Mouse (Mus musculus): ENCODE results near the gene Spint1. TPM values are rescaled to one million over a fixed set of nuclear protein-coding genes. Genes with fewer than 3 reads are reported as not detected.

Gene Spint1
- polyA plus RNA-seq, 1 experiment from 2014 or later: 1.2 TPM

DNA sequence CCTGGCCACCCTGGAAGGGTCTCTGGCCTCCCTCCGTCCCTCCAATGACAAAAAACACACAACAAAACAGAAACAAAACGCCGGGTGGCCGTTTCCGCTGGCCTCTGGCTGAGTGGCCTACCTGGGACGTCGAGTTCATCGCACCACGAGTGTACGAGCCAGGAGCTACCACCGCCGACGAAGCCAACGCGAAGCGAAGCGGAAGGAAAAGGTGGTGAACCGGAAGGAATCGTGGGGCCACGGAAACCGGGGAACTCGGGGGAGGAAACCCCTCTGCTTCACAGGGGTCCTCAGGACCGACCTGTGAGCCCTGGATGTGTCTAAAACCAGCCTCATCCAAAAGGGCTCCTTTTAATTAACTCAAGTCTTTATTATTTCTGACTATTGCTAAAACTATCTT lies 40.6 kb downstream of the Spint1 start:
- Histone ChIP-seq H3K9ac (no peak overlapping the region), H3K27me3 (replicated peaks) (no peaks in the 10 kb centered on the region), H3K4me2 (replicated peaks) (no peak overlapping the region), H3K9me3 (no peaks in the 10 kb centered on the region), H3K36me3 (no peaks in the 10 kb centered on the region), H3K27ac (no peak overlapping the region), H3K4me3 (no peak overlapping the region), H3K4me1 (no peaks in the 10 kb centered on the region)
- 88% methylated on average over 23 of the region's 23 CpGs for WGBS
- ATAC-seq (ENCODE audit: low FRiP score, low read depth): no peak

DNA sequence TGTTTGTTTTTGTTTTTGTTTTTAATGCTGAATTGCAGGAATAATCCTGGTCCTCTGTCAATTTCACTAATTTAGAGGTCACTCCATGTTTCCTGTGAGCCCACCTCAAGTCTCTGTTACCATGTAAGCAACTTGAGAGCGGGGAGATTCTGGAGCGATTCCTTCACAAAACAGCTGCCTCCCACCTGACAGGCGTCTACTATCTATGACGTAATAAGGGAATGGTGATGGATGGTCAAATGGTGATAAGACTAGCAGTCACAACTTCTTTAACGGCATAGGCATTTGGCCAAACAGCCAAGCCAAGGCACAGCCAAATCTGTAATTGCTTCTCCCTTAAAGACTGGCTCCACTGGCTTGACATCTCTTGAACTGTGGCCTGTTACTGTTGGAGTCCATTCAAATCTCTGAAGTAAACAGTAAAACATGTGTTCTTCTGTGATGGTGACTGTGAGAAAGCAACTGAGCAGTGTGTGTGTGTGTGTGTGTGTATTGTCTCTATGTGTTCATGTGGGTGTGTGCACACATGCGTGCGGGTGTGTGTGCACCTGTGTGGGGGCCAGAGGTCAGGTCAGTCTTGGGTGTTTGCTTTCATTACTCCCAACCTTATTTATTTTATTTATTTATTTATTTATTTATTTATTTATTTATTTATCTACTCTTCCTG lies 44.9 kb downstream of the Spint1 start:
- H3K4me3 ChIP-seq: no peak overlapping the region
- H3K27me3 ChIP-seq (replicated peaks): no peaks in the 10 kb centered on the region
- H3K9ac ChIP-seq: no peak overlapping the region
- no peaks in the 10 kb centered on the region for H3K4me1 ChIP-seq
- H3K4me2 ChIP-seq (replicated peaks): no peak overlapping the region
- no peaks in the 10 kb centered on the region for H3K9me3 ChIP-seq
- no peak for ATAC-seq (ENCODE audit: low FRiP score, low read depth)
- 88% methylated on average over 7 of the region's 7 CpGs for WGBS
- H3K27ac ChIP-seq: no peak overlapping the region
- no peaks in the 10 kb centered on the region for H3K36me3 ChIP-seq

DNA sequence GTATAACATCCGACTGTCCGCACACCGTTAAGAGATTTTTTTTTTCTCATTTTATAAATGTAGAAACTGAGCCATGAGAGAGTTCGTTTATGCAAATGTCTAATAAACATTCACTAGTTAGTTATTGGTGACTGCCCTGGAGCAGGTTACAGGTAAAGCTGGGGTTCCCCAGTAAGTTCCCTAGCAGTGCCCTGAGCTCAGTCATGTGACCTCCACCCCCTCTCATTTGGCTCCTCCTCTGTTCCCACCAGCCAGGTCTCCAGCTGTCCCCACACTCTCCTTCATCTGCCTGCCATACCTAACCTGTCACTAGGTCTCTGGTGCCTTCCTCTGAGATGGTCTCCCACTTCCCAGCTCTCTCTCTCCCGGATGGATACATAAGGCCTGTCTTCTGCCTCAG lies 50.2 kb downstream of the Spint1 start:
- Histone ChIP-seq H3K9ac (no peak overlapping the region), H3K4me3 (no peak overlapping the region), H3K4me1 (peaks cover 12% of the 10 kb centered on the region), H3K27ac (no peak overlapping the region), H3K4me2 (replicated peaks) (no peak overlapping the region), H3K9me3 (no peaks in the 10 kb centered on the region), H3K27me3 (replicated peaks) (no peaks in the 10 kb centered on the region), H3K36me3 (peaks cover 13% of the 10 kb centered on the region)
- no peak for ATAC-seq (ENCODE audit: low FRiP score, low read depth)
- WGBS: 89% methylated on average over 5 of the region's 5 CpGs

DNA sequence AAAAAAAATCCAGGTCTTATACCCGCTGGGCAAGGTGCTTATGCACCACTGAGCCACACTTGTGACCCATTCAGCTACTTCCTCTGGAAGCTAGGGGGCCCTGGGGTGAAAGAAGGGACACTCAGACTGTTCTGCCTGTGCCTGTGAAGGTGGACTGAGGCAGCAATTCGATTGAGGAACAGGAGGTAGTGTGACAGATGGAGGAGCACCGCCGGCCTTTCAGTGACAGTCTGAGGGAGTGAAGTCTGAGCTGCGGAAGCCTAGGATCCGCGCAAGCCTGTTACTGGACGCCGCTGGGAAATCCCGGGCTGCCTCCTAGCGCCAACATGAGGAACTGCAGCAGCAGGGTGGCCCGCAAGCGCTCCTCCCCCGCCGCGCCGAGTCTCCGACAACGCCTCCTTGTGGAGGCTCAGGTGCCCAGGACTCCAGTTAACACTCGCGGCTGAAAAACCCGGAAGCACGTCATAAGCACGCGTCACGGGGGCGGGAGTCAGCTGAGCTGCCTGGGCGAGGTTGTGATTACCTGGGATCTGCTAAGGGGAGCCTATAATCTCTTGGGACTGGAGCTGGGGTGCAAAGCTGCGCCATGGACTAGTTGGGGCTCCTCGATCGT lies 51.2 kb downstream of the Spint1 start, which contains the start of gene Vps18:
Gene Vps18 (plus strand): TSS at position 471 of the 613 bp plus-strand sequence.
- Histone ChIP-seq H3K4me1 (peaks cover 12% of the 10 kb centered on the region), H3K9ac (peak within 1 kb of the TSS; percentile 74), H3K4me3 (peak within 1 kb of the TSS; percentile 59), H3K27me3 (replicated peaks) (no peaks in the 10 kb centered on the region), H3K27ac (no peak within 1 kb of the TSS), H3K9me3 (no peaks in the 10 kb centered on the region), H3K4me2 (replicated peaks) (peak within 1 kb of the TSS; percentile 63), H3K36me3 (peaks cover 23% of the 10 kb centered on the region)
- 1% methylated on average over 31 of the region's 31 CpGs for WGBS
- ATAC-seq (ENCODE audit: low FRiP score, low read depth): peak; percentile 96

DNA sequence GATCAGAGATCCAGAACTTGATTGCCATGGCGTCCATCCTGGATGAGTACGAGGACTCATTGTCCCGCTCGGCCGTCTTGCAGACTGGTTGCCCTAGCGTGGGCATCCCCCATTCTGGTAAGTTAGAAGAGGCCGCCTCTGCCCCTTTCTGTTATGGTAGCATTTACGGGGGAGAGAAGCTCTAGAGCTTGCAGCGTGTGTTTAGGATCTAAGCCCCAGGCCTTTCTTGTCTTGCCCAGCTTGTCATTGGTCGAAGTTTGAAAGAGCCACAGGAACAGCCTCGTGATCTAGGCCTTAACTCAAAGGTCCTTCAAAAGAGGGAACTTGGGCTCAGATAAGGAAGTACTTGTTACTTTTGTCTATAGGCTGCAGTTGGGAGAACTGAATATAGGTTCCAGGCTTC lies 51.9 kb downstream of the Spint1 start:
- 4% methylated on average over 11 of the region's 11 CpGs for WGBS
- Histone ChIP-seq H3K9me3 (no peaks in the 10 kb centered on the region), H3K4me3 (peak overlapping the region; percentile 59), H3K36me3 (peaks cover 30% of the 10 kb centered on the region), H3K4me1 (peaks cover 12% of the 10 kb centered on the region), H3K4me2 (replicated peaks) (peak overlapping the region; percentile 63), H3K27me3 (replicated peaks) (no peaks in the 10 kb centered on the region), H3K27ac (no peak overlapping the region), H3K9ac (peak overlapping the region; percentile 74)
- peak; percentile 30; the same call in 1 of the 2 replicates for ATAC-seq (ENCODE audit: low FRiP score, low read depth)

DNA sequence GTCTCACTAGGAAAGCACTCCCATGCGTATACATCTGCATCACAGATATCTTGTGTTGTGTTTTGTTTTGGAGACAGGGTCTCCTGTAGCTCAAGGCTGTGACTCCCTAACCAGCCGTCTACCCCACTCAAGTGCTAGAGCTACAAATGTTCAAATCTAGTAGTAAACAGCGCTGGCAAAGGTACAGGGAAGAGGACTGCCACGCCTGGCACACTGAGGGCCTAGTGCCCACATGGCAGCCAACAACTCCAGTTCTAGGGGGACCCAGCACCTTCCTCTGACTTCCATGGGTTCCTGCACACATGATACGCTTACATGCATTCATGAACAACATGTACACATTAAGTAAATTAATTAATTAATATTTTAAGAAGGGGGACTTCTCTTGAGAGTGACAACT lies 55.1 kb downstream of the Spint1 start:
- no peak overlapping the region for H3K9ac ChIP-seq
- WGBS: 92% methylated on average over 5 of the region's 5 CpGs
- peaks cover 53% of the 10 kb centered on the region for H3K36me3 ChIP-seq
- H3K4me1 ChIP-seq: peaks cover 12% of the 10 kb centered on the region
- H3K9me3 ChIP-seq: no peaks in the 10 kb centered on the region
- no peak overlapping the region for H3K27ac ChIP-seq
- H3K27me3 ChIP-seq (replicated peaks): no peaks in the 10 kb centered on the region
- ATAC-seq (ENCODE audit: low FRiP score, low read depth): no peak
- H3K4me2 ChIP-seq (replicated peaks): no peak overlapping the region
- H3K4me3 ChIP-seq: no peak overlapping the region

DNA sequence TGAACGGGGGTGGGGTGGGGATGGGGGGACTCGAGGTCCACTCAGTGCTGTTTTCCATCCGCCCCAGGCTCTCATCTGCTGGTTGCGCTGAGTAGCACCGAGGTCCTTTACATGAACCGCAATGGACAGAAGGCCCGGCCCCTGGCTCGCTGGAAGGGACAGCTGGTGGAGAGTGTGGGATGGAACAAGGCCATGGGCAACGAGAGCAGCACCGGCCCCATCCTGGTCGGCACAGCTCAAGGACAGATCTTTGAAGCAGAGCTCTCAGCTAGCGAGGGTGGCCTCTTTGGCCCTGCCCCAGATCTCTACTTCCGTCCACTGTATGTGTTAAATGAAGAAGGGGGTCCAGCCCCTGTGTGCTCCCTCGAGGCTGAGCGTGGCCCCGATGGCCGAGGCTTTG lies 55.7 kb downstream of the Spint1 start:
- Histone ChIP-seq H3K9me3 (no peaks in the 10 kb centered on the region), H3K27me3 (replicated peaks) (no peaks in the 10 kb centered on the region), H3K9ac (no peak overlapping the region), H3K36me3 (peaks cover 59% of the 10 kb centered on the region), H3K4me3 (no peak overlapping the region), H3K4me2 (replicated peaks) (no peak overlapping the region), H3K27ac (no peak overlapping the region), H3K4me1 (peaks cover 12% of the 10 kb centered on the region)
- ATAC-seq (ENCODE audit: low FRiP score, low read depth): no peak
- WGBS: 92% methylated on average over 17 of the region's 17 CpGs

DNA sequence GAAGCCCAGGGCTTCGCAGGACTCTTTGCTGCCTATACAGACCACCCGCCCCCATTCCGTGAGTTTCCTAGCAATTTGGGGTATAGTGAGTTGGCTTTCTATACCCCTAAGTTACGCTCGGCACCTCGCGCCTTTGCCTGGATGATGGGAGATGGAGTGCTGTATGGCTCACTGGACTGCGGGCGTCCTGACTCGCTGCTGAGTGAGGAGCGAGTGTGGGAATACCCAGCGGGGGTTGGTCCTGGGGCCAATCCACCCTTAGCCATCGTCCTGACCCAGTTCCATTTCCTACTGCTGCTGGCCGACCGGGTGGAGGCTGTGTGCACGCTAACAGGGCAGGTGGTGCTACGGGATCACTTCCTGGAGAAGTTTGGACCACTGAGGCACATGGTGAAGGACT lies 56.1 kb downstream of the Spint1 start:
- Histone ChIP-seq H3K9ac (no peak overlapping the region), H3K27ac (no peak overlapping the region), H3K4me1 (peaks cover 12% of the 10 kb centered on the region), H3K27me3 (replicated peaks) (no peaks in the 10 kb centered on the region), H3K9me3 (no peaks in the 10 kb centered on the region), H3K36me3 (peaks cover 61% of the 10 kb centered on the region), H3K4me3 (no peak overlapping the region), H3K4me2 (replicated peaks) (no peak overlapping the region)
- 96% methylated on average over 17 of the region's 17 CpGs for WGBS
- ATAC-seq (ENCODE audit: low FRiP score, low read depth): no peak

DNA sequence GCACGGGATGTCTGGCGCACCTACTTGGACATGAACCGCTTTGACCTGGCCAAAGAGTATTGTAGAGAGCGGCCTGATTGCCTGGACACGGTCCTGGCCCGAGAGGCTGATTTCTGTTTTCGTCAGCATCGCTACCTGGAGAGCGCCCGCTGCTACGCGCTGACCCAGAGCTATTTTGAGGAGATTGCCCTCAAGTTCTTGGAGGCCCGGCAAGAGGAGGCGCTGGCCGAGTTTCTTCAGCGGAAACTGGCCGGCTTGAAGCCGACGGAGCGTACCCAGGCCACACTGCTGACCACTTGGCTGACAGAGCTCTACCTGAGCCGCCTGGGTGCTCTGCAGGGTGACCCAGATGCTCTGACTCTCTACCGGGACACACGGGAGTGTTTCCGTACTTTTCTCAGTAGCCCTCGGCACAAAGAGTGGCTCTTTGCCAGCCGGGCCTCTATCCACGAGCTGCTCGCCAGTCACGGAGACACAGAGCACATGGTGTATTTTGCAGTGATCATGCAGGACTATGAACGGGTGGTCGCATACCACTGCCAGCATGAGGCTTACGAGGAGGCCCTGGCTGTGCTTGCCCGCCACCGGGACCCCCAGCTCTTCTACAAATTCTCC lies 56.7 kb downstream of the Spint1 start:
- no peak overlapping the region for H3K4me3 ChIP-seq
- no peak overlapping the region for H3K27ac ChIP-seq
- H3K9me3 ChIP-seq: no peaks in the 10 kb centered on the region
- H3K9ac ChIP-seq: no peak overlapping the region
- peaks cover 12% of the 10 kb centered on the region for H3K4me1 ChIP-seq
- 94% methylated on average over 34 of the region's 34 CpGs for WGBS
- H3K36me3 ChIP-seq: peaks cover 66% of the 10 kb centered on the region
- H3K4me2 ChIP-seq (replicated peaks): no peak overlapping the region
- H3K27me3 ChIP-seq (replicated peaks): no peaks in the 10 kb centered on the region
- ATAC-seq (ENCODE audit: low FRiP score, low read depth): no peak

DNA sequence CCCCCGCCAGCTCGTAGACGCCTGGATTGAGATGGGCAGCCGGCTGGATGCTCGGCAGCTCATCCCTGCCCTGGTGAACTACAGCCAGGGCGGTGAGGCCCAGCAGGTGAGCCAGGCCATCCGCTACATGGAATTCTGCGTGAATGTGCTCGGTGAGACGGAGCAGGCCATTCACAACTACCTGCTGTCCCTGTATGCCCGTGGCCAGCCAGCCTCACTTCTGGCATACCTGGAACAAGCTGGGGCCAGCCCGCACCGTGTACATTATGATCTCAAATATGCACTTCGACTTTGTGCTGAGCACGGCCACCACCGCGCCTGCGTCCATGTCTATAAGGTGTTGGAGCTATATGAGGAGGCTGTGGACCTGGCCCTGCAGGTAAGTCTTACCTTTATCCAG lies 57.2 kb downstream of the Spint1 start:
- H3K36me3 ChIP-seq: peaks cover 72% of the 10 kb centered on the region
- H3K27me3 ChIP-seq (replicated peaks): no peaks in the 10 kb centered on the region
- ATAC-seq (ENCODE audit: low FRiP score, low read depth): no peak
- peaks cover 8% of the 10 kb centered on the region for H3K4me1 ChIP-seq
- no peak overlapping the region for H3K4me3 ChIP-seq
- no peaks in the 10 kb centered on the region for H3K9me3 ChIP-seq
- no peak overlapping the region for H3K4me2 ChIP-seq (replicated peaks)
- H3K9ac ChIP-seq: no peak overlapping the region
- no peak overlapping the region for H3K27ac ChIP-seq
- 96% methylated on average over 18 of the region's 18 CpGs for WGBS

DNA sequence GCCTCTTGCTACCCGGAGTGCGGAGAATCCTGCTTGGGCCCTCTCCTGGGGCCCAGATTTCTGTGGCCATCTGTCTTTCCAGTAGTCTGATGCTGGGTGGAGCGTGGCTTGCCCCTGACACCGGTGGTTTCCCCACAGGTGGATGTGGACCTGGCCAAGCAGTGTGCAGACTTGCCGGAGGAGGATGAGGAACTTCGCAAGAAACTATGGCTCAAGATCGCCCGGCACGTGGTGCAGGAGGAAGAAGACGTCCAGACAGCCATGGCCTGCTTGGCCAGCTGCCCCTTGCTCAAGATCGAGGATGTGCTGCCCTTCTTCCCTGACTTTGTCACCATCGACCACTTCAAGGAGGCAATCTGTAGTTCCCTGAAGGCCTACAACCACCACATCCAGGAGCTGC lies 59.6 kb downstream of the Spint1 start:
- H3K36me3 ChIP-seq: peaks cover 65% of the 10 kb centered on the region
- no peak overlapping the region for H3K9ac ChIP-seq
- H3K4me2 ChIP-seq (replicated peaks): no peak overlapping the region
- H3K4me1 ChIP-seq: peaks cover 19% of the 10 kb centered on the region
- no peaks in the 10 kb centered on the region for H3K27me3 ChIP-seq (replicated peaks)
- H3K9me3 ChIP-seq: no peaks in the 10 kb centered on the region
- 95% methylated on average over 12 of the region's 12 CpGs for WGBS
- no peak for ATAC-seq (ENCODE audit: low FRiP score, low read depth)
- no peak overlapping the region for H3K4me3 ChIP-seq
- H3K27ac ChIP-seq: no peak overlapping the region

DNA sequence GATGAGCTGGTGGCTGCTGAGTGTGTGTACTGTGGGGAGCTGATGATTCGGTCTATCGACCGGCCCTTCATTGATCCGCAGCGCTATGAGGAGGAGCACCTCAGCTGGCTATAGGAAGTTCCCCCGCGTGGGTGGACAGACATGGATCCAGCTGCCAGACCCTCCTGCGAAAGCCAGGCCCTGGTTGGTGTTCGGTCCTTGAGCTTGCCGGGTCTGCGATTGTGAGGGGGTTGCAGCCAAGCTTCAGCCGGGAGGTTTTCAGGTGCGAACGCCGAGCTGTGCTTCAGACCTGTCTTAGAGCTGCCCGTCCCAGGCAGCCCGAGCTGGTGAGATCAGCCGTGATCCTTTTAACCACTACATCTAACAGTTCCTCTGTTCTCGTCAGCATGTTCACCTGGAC lies 60.3 kb downstream of the Spint1 start:
- H3K4me2 ChIP-seq (replicated peaks): no peak overlapping the region
- H3K4me1 ChIP-seq: peaks cover 19% of the 10 kb centered on the region
- no peak overlapping the region for H3K4me3 ChIP-seq
- WGBS: 96% methylated on average over 19 of the region's 19 CpGs
- no peak for ATAC-seq (ENCODE audit: low FRiP score, low read depth)
- H3K9me3 ChIP-seq: no peaks in the 10 kb centered on the region
- H3K9ac ChIP-seq: no peak overlapping the region
- H3K27ac ChIP-seq: no peak overlapping the region
- H3K27me3 ChIP-seq (replicated peaks): no peaks in the 10 kb centered on the region
- peaks cover 60% of the 10 kb centered on the region for H3K36me3 ChIP-seq

Data from neural tube, embryonic 12.5 days (tissue).